Mouse (Mus musculus): ENCODE data around the gene Trappc6a.

DNA sequence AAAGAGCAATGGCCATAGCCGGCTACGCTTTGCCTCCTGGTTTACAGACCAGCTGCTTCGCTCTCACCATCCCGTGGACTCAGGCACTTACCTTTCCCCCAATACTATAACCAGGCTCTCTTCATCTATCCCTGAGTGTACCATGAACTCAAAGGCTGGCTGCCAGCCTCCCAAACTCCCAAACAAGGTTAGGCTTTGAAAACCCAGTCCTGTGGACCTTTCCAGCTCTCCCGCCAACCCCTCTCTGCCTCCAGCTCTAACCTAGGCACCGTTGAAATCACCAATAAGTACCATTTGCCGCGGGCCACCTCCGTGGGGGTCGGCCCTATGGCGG lies 53.2 kb downstream of the Trappc6a start:
- TF ChIP-seq CTCF (IDR thresholded peaks at IDR 0.05; ENCODE audit: extremely low read depth, insufficient read depth, insufficient read length, insufficient replicate concordance) = no peak
- no peak for TF ChIP-seq POLR2A (IDR thresholded peaks at IDR 0.05; ENCODE audit: low read depth, low read length)
